Mouse (Mus musculus): ENCODE results near the gene Cdkn2b. TPM values are rescaled to one million over a fixed set of nuclear protein-coding genes. Genes with fewer than 3 reads are reported as not detected.

Gene Cdkn2b
- total and polyA plus RNA-seq, 2 experiments from 2014 or later = 2.3 to 5.7 TPM

DNA sequence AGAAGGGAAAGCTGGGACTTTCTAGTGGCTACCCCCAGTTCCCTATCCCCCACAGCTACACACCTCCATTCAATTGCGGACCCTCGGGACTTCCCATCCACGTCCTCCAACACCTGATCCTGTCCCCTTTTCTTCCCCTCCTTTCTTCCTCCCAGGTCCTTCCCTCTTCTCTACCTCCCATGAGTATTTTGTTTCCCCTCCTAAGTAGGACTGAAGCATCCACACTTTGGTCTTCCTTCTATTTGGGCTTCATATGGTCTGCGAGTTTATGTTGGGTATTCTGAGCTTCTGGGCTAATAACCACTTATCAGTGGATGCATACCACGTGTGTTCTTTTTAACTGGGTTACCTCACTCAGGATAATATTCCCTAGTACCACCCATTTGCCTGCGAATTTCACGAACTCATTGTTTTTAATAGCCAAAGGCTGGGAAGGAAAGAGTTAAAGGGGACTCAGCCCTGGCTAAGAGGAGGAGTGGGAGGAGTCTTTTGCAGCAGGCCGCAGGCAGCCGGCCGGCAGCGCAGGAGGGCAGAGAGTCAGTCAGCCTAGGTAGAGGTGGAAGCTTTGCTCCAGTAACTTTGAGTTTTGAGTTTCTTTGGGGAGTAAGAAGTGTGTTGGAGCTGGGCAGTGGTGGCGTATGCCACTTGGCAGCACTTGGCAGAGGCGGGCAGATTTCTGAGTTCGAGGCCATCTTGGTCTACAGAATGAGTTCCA lies 7.4 kb downstream of the Cdkn2b start:
- ATAC-seq (no peak), DNase-seq (ENCODE audit: low spot score) (no peak)
- Histone ChIP-seq H3K27me3 (ENCODE audit: insufficient read depth, low read length) (peaks cover 89% of the 10 kb centered on the region), H3K4me1 (ENCODE audit: insufficient read depth, low read length) (no peaks in the 10 kb centered on the region), H3K9me3 (ENCODE audit: low read length) (no peaks in the 10 kb centered on the region), H3K27ac (no peak overlapping the region), H3K4me3 (ENCODE audit: low read length) (no peak overlapping the region), H3K36me3 (ENCODE audit: insufficient read depth, low read length) (no peaks in the 10 kb centered on the region), H3K4me2 (ENCODE audit: low read depth, low read length) (no peak overlapping the region), H3K9ac (replicated peaks; ENCODE audit: low read length) (no peak overlapping the region)
- WGBS = 1% methylated on average over 14 of the region's 14 CpGs
- TF ChIP-seq CTCF (IDR thresholded peaks at IDR 0.05; ENCODE audit: low read depth) = no peak

DNA sequence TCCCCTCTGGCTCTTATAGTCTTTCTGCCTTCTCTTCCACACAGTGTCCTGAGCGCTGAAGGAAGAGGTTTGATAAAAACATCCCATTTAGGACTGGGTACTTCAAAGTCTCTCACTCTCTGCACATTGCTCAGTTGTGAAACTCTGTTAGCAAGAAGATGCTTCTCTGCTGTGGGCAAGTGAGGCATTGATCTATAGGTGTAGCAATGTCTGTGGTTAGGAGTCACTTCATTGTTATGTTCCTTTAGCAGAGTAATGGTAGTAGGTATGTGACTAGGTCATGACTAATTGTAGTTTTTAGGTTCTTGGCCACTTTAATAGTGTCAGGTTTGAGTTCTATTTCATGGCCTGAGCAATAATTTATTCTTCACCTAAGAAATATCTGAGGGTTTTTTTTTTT lies 8.7 kb downstream of the Cdkn2b start:
- DNase-seq (ENCODE audit: low spot score) (no peak), ATAC-seq (no peak)
- Histone ChIP-seq H3K4me3 (ENCODE audit: low read length) (no peak overlapping the region), H3K4me2 (ENCODE audit: low read depth, low read length) (no peak overlapping the region), H3K36me3 (ENCODE audit: insufficient read depth, low read length) (no peaks in the 10 kb centered on the region), H3K27ac (no peak overlapping the region), H3K27me3 (ENCODE audit: insufficient read depth, low read length) (peaks cover 82% of the 10 kb centered on the region), H3K4me1 (ENCODE audit: insufficient read depth, low read length) (no peaks in the 10 kb centered on the region), H3K9ac (replicated peaks; ENCODE audit: low read length) (no peak overlapping the region), H3K9me3 (ENCODE audit: low read length) (no peaks in the 10 kb centered on the region)
- WGBS = 4% methylated on average over 1 of the region's 1 CpGs
- no peak for TF ChIP-seq CTCF (IDR thresholded peaks at IDR 0.05; ENCODE audit: low read depth)

DNA sequence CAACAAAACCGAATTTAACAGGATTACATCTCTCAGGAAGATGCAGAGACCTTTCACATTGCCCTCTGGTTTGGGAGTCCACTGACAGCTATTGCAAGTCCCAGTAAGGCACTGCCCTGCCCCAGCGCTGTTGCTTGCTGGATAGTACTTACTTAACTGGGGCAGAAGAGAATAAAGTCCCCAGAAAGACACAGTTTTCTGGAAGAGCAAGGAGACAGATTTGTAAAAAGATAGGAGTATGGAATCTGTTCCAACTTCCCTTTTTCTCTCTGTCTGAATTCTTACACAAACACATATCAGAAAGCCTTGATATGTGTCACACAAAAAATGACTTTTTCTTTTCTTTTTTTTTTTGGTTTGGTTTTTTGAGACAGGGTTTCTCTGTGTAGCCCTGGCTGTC lies 11.1 kb downstream of the Cdkn2b start:
- no peak overlapping the region for H3K27ac ChIP-seq
- H3K4me1 ChIP-seq (ENCODE audit: insufficient read depth, low read length) = no peaks in the 10 kb centered on the region
- no peak overlapping the region for H3K4me2 ChIP-seq (ENCODE audit: low read depth, low read length)
- no peak overlapping the region for H3K4me3 ChIP-seq (ENCODE audit: low read length)
- no peak overlapping the region for H3K9ac ChIP-seq (replicated peaks; ENCODE audit: low read length)
- H3K9me3 ChIP-seq (ENCODE audit: low read length) = no peaks in the 10 kb centered on the region
- no peak for TF ChIP-seq CTCF (IDR thresholded peaks at IDR 0.05; ENCODE audit: low read depth)
- H3K27me3 ChIP-seq (ENCODE audit: insufficient read depth, low read length) = peaks cover 82% of the 10 kb centered on the region
- H3K36me3 ChIP-seq (ENCODE audit: insufficient read depth, low read length) = no peaks in the 10 kb centered on the region
- ATAC-seq = no peak
- 5% methylated on average over 2 of the region's 2 CpGs for WGBS
- DNase-seq (ENCODE audit: low spot score) = no peak

DNA sequence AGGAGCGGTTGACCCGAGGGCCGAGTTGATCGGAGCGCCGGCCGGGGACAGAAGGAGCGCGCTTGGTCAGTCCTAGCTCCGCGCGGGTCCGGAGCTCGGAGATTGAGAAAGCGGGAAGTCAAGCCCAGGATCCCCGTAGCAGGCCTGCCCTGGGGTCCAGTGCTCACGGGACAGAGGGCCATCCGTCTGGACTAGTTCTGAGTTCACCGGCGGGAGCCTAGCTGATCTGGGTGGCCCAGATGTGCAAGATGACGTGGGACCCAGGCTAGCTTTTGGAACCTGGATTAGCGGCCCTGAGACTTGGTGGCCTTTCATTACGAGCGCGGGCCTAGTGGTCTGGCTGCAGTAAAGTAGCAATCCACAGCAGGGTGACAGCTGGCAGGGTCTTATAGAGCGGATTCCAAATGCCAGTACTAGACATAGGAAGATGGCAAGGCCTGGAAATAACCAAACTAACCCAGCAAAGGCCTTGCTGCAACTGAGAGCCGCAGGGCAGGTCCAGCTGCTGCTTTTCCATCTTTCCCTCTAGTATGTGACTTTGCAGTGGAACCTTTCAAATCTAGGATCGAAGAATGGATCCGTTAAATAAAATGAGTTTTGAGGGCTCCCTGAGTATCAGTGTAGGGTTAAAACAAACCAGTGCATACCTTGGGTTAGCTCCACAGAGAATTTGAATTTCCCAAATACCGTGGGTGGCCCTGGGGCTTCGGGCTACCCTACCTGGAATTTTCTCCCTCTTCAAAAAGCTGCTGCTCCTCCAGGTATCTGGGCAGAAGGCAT lies 15.2 kb downstream of the Cdkn2b start:
- Histone ChIP-seq H3K9me3 (ENCODE audit: low read length) (no peaks in the 10 kb centered on the region), H3K9ac (replicated peaks; ENCODE audit: low read length) (peak overlapping the region; percentile 38), H3K27me3 (ENCODE audit: insufficient read depth, low read length) (peaks cover 86% of the 10 kb centered on the region), H3K4me2 (ENCODE audit: low read depth, low read length) (peak overlapping the region; percentile 86), H3K36me3 (ENCODE audit: insufficient read depth, low read length) (no peaks in the 10 kb centered on the region), H3K27ac (no peak overlapping the region), H3K4me3 (ENCODE audit: low read length) (peak overlapping the region; percentile 58), H3K4me1 (ENCODE audit: insufficient read depth, low read length) (0 out of 2 replicates have a peak, but pooled peaks cover 6% of the 10 kb centered on the region)
- TF ChIP-seq CTCF (IDR thresholded peaks at IDR 0.05; ENCODE audit: low read depth) = no peak
- WGBS = 3% methylated on average over 31 of the region's 31 CpGs
- ATAC-seq (peak; percentile 37), DNase-seq (ENCODE audit: low spot score) (no peak)

DNA sequence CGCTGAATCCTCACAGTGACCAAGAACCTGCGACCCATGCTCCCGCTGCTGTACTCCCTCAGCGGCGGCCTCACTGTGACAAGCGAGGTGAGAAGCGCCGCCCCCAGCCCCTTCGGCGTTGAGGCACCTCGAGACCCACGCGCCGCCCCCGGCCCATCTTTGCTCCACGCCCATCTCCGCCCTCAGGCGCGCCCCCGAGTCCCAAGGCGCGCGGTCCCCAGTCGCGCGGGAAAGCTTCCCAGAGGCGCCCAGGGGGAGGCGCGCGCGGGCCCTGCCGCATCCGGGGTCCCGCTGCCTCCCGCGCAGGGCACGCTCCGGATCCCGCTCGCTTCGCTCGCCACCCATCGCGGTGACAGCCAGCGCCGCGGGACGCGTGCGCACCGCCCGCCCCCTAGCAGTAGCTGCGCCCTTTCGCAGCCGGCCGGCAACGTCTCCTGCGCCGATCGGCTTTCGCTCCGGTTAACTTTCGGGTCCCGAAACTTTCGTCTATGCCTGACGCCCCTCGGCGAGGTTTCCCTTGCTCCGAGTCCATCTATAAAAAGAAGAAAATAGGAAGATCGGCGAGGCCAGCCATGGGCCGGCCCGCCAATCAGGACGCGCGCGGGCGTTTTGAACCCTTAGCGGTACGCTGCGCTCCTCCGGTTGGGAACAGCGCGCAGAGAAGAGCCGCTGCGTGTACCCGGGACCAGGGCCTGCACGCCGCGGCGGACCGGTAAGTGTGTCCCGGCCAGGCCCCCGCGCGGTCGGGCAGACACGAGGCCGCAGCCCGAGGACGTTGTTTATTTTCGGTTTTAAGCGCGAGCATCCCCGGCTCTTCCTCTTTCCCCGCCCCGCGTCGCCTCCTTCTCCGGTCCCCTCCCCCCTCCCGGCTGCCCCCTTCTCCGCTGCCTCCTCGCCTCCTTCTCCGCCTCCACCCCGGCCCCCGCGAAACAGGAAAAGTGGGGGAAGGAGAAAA lies 16.1 kb downstream of the Cdkn2b start, which contains the start of gene Cdkn2a:
Gene Cdkn2a, minus strand, starts transcription at position 168 of the 955 bp plus-strand sequence.
- peak within 1 kb of the TSS; percentile 86 for H3K4me2 ChIP-seq (ENCODE audit: low read depth, low read length)
- H3K27ac ChIP-seq = no peak within 1 kb of the TSS
- H3K9me3 ChIP-seq (ENCODE audit: low read length) = no peaks in the 10 kb centered on the region
- peak within 1 kb of the TSS; percentile 58 for H3K4me3 ChIP-seq (ENCODE audit: low read length)
- ATAC-seq (peak; percentile 94), DNase-seq (ENCODE audit: low spot score) (peak; percentile 78)
- no peak; the same call in 1 of the 2 replicates for TF ChIP-seq CTCF (IDR thresholded peaks at IDR 0.05; ENCODE audit: low read depth)
- under 1% methylated on average over 107 of the region's 117 CpGs for WGBS
- H3K27me3 ChIP-seq (ENCODE audit: insufficient read depth, low read length) = peaks cover 86% of the 10 kb centered on the region
- H3K36me3 ChIP-seq (ENCODE audit: insufficient read depth, low read length) = no peaks in the 10 kb centered on the region
- peak within 1 kb of the TSS; percentile 38 for H3K9ac ChIP-seq (replicated peaks; ENCODE audit: low read length)
- 0 out of 2 replicates have a peak, but pooled peaks cover 6% of the 10 kb centered on the region for H3K4me1 ChIP-seq (ENCODE audit: insufficient read depth, low read length)

DNA sequence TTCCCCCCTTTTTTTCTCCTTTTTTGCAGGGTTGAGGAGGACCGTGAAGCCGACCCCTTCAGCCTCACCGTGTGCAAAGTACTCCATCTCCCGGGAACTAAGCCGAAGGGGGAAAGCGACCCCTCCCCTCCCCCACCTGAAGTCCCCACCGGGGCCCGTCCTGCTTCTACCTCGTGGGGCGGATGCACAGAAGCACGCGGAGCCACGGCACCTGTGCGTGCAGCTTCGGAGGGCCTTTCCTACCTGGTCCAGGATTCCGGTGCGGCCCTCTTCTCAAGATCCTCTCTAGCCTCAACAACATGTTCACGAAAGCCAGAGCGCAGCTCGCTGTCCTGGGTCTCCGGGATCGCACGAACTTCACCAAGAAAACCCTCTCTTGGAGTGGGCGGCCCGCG lies 16.8 kb downstream of the Cdkn2b start:
- Histone ChIP-seq H3K4me2 (ENCODE audit: low read depth, low read length) (peak overlapping the region; percentile 86), H3K4me1 (ENCODE audit: insufficient read depth, low read length) (0 out of 2 replicates have a peak, but pooled peaks cover 6% of the 10 kb centered on the region), H3K9ac (replicated peaks; ENCODE audit: low read length) (no peak overlapping the region), H3K27me3 (ENCODE audit: insufficient read depth, low read length) (peaks cover 86% of the 10 kb centered on the region), H3K4me3 (ENCODE audit: low read length) (peak overlapping the region; percentile 58), H3K36me3 (ENCODE audit: insufficient read depth, low read length) (no peaks in the 10 kb centered on the region), H3K27ac (no peak overlapping the region), H3K9me3 (ENCODE audit: low read length) (no peaks in the 10 kb centered on the region)
- 2% methylated on average over 26 of the region's 26 CpGs for WGBS
- no peak for ATAC-seq
- DNase-seq (ENCODE audit: low spot score) = no peak
- no peak for TF ChIP-seq CTCF (IDR thresholded peaks at IDR 0.05; ENCODE audit: low read depth)
